Mouse (Mus musculus) heart, adult 9 months (tissue): ENCODE data around the gene Iqsec1.

Experiments
- DNase-seq, 2 experiments: peaks; one replicate each; pipeline ENCODE4 v3.0.0; 2022; ENCODE audit warnings: low spot score in 2 of 2

Iqsec1 gene

DNA sequence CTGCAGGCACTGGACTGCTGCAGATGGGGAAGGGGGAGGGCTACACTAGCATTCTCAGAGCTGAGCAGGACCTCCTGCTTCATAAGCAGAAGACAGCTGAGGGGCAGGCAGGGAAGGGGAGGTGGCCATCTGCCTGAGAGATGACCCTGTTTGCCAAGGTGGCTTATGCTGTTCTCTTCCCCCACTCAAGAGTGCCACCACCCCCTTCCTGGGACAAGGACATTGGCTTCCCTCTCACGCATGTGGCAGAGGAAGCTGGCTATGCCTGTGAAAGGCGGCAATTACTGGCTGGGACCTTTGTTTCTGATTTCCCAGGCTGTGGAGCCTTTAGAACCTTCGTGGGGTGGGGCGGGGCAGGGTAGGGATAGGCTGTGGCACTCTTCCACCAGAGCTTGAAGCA lies 204.5 kb downstream of the Iqsec1 start:
- DNase-seq, result no peak

DNA sequence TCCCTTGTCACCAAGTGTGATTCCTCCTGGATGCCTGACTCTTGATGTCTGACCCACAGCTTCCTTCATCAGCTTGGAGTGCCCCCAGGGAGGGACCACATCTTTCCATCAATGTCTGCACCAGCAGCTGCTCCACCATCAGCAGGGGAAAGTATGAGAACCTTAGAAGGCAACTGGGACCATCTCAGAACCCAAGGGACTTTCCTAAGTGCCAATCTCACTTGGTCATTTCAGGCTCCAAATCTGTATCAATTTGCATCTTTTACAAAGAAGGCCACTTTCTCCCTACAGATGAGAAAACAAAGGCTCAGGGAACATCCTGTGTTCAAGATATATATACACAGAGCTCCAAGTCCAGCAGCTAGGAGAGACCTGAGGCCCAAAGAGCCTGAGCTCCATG lies 205.3 kb downstream of the Iqsec1 start:
- no peak for DNase-seq

DNA sequence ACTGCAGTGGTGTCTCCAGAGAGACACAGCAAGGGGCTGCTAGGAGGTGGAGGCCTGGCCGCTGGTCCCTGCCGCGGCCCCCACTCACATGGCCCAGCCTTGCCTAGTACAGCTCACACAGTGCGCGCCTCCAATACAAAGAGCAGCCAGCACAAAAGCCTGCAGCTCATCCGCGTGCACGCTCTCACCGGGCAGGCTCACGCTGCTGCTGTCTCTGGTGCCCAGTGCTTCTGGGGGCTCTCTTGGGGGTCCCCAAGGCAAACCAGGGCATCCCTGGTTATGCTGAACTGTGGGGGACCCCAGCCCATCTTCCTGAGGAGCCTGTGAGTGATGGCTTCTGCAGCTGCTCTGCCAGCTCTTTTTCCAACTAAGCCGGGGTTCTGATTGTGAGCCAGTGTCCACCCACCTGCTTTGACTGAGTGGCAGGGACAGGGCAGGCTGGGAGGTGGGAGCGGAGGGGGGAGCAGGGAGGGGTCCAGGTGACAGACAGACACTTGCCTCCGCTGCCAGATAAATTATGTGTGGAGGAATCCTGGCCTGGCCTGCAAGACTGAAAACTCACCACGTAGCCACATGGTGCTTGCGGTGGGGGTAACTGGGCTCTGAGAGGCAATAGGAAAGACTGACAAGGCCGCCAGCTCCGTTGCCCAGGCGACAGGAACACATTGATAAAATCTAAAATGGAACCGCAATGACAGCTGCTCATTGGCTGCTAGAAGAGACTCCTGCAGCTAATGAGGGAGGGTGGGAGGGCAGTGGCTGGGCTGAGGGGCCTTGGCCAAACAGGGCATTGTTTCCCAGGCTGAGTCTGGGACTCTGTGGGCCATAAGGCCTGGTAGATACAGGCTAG lies 206.3 kb downstream of the Iqsec1 start:
- DNase-seq, result peak; percentile 10 to 26

DNA sequence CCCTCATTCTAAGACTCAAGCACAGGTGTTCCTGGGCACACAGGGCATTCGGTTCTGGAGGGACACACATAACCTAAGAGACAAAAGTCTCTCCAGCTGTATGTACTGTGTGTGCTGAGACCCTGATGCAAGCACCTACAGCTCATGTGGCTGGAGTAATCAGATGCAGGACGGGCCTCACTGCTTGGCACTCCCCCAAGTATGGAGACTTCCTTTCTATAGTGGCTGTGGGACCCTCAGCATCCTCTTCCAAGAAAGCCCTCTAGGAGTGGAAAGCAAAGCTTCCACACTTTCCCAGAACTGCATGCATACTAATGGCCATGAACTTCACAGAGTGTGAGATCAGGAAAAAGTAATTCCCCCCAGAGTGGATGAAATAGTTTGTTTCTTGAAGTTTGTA lies 208.0 kb downstream of the Iqsec1 start:
- DNase-seq, result no peak

DNA sequence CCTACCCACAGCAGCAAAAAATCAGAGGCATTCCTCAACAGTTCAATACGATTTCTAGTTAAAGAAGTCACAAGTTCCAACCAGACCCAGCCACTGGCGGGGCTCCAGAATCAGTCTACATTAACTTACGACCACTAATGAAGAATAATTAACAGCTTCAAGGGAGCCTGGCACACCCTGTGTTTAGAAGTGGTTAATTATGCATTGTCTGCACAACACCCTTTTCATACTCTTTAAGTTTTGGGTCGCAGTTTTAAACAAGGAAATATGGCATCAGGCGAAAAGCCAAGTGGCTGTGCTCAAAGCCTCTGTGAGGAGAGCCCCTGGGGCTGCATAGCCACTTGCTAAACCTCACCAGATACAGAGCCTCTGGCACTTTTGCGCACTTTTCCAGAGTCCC lies 209.6 kb downstream of the Iqsec1 start:
- DNase-seq, result no peak

DNA sequence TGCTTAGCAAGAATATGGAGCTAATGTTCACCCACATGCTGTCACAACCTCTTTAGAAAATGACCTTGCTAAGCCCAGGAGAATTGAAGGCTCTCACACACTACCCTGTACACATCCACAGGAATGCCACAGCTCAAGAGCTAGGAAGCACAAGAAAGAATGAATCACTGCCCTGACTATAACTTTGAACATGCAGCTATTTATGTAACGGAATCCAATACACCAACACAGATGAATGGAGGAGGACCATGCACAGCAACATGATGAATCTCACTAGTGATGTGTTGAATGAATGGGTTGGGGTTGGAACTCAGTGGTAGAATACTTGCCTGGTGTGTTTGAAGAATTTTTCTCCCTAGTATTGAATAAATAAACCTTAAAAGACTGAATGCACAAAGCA lies 211.2 kb downstream of the Iqsec1 start:
- no peak for DNase-seq

DNA sequence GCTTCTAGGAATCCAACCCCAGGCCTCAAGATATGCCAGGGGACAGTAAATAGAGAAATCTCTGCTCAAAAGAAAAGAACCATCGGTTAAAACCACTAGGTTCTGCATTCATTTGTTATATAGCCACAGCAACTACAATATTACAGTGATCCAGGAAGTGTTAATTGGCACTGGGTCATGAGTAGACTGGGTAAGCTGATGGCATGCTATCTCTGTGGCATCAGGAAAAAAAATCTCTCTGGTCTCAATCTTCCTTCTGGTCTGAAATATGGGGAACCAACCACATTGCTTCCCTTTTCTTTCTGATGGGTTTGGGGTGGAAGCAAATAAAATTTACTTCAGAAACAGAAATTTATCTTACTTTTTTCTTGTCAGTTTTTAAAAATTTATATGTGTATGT lies 212.9 kb downstream of the Iqsec1 start:
- DNase-seq, result no peak

DNA sequence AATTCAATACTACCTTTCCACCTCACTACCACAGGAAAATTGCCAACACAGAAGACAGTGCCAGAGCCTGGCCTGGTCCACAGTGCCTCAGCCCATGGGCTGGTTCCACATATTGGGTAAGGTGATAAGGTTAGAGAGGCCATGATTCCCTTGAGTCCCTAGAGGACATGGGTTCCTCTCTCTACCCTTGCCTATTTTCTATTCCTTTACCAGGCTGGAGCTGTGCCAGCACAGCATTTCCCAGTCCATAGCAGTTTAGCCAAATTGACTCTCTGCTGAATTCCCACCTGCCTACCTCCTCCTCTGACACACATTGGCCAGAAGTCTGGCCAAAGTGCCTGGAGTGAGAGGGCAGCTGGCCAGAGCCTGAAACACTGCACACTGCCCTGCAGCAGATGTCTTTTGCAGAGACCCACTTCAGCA lies 214.7 kb downstream of the Iqsec1 start:
- DNase-seq, result peak in 1 of 2 experiments; percentile 20

DNA sequence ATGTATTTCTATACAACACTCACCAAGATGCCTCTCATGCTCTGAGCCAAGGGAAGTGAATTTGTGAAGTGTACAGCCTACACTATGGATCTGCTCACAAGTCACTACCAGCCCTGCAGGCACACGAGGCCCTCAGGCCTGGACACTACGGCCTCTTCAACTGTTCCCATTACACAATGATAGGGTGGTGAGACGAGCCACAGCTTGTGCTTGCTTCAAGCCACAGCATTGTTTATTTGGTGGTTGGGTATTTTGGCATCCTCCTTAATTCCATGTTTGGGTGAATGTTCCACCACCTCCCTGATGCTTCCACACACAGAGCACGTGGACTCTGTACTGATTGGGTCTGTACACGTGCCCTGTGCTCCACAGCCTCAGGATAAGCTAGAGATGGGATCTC lies 216.4 kb downstream of the Iqsec1 start:
- no peak for DNase-seq

DNA sequence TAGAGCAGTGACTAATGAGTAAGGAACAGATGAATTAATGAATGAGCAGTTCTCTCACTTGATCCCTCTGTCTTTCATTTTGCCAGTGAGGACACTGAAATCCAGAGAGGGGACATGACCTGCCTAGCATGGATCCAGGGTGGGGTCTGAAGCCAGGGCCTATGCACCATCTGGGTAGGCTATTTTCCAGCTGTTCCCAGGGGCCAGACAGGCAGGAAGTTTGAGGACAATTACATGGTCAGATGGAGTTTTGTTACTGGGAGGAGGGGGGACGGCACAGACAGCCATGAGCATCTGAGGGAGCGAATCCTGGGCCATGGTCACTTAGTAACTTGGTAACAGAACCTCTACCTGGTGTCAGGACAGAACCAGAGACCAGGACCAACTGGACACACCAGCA lies 220.0 kb downstream of the Iqsec1 start:
- DNase-seq, result peak in 1 of 2 experiments; percentile 63

DNA sequence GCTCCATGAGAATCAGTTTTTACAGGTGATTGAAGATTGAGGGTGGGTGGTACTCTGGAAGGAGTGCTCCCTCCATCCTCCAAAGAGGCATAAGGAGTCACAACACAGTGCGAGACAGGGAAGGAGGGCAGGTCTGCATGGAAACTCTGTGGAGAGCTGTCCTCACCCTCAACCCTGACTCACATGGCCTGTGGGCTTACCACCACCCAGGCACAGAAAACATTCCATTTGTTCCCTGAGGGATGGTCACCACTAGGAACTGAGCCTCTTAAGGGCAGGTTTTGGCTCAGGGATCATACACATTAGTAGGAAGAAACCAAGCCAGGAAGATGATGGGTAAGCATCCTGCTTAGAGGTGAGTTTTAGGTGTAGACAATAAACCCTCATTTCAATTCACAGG lies 220.6 kb downstream of the Iqsec1 start:
- DNase-seq, result no peak

DNA sequence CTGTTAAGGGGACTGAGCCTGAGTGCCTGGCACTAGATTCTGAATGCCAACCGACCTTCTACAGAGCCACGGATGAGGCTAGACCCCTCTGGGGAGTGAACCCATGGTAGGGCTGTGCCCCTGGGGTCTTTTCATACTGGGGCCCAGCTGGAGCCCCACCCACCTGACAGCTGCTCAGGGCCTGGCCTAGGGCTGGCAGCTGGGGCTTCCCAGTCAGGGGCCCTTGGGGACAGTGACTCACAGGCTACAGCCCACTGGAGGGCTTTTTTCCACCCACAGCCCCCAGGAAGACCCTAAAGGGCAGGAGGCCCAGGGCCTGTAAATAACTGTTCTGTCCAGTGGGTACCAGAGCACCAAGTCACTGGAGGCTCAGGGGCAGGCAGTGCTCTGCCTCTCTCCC lies 223.7 kb downstream of the Iqsec1 start:
- DNase-seq, result peak; percentile 54 to 67

DNA sequence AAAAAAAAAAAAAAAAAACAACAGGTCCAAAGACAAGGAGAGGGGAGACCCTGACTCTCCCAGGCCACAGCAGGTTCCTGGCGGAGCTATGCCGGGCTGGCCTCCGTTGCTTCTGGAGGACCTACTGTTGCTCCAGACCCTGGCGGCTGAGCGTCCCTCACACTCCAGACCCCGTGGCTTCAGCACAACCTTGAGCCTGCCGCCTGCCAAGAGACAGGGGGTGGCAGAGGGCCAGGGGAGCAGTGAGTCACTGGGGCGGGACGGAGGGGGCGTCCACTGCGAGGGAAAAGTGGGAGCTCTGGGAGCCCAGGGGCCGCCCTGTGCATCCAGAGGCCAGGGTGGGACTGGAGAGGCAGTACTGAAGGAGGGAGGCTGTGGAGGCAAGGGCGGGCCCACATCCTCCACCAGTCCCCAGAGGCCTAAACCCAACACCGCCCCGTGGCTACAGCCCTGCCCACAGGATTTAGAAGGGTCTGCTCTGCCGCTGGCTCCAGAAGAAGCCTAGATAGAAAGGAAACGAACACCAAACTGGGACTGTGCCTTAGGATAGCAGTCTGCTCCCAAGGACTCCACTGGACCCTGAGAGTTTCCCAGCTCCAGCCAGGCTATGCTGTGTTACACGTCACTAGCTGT lies 224.4 kb downstream of the Iqsec1 start:
- DNase-seq, result peak; percentile 95 to 96

DNA sequence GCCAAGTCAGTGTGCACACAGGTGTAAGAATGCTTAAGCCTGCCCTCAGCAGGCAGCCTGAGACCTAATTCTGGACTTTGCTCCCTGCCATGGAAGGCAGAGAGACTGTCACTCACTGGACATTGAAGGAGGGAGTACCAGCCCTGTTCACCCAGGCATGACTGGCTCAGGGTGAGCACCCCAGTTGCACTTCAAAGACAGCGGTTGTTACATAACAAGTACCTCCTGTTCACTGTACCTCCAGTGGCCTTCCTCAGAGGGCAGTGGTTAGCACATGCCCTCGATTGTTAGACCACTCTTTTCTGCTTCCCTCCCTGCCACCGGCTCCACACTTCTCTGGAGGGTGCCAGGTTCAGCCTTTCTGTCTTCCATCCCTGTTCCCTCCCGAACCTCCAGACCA lies 225.2 kb downstream of the Iqsec1 start:
- DNase-seq, result no peak

DNA sequence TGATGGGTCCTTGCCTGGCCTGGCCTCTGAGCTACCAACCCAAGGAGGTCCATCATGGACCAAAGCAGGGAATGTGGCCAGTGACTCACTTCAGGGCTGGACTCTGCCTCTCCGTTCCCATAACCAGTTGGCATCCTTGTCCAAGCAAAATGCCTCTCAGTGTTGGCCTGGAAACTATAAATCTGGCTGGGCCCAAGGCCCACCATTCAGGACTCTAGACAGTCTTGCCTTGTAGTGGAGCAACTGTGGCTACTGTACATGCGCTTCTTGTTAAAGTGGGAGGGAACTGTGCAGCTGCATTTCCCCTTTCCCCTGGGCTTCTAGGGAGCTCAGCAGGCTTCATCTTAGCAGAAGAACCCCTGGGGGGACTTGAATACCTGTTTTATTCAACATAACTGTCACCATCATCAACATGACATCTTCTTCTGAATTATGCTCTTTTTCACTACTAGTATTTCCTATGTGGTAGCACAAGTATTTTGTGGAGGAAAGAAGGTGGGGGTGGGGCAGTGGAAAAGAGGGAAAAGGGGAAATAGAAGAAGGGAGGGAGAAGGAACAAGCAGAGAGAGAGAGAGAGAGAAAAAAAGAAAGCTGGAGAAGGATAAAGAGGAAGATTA lies 226.3 kb downstream of the Iqsec1 start:
- no peak for DNase-seq

DNA sequence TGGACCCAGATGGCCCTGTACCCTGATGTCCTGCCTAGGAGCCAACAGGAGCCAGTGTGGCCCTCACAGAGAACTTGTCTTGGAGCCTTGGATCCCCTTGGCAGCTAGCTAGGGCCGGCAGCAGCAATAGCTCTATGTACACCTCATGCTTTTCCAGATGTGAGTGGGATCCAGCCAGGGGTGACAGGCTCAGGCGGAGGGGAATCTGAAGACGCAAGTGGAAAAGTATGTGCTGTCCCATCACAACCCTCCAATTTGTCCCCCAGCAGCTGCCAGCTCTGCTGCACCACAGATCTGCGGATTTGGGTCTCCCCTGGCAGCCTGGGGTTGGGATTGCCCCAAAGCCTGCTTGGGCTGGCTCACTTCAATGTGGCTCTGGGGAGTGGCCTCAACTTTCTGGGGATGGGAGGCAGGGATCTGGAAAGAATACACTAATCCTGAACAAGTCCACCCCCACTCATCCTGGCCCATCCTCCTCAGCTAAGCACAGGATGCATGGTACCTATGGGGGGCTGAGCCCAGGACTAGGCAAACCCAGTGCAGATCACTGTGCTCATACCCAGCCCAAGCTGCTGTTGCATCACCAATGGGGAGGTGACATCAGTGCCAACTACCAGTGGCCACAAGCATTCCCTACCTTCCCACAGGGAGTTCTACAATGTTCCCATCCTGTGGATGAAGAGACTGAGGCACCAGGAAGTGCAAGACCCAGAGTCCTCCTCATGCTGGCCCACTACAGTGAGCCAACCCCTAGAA lies 227.0 kb downstream of the Iqsec1 start:
- DNase-seq, result peak in 1 of 2 experiments; percentile 33

DNA sequence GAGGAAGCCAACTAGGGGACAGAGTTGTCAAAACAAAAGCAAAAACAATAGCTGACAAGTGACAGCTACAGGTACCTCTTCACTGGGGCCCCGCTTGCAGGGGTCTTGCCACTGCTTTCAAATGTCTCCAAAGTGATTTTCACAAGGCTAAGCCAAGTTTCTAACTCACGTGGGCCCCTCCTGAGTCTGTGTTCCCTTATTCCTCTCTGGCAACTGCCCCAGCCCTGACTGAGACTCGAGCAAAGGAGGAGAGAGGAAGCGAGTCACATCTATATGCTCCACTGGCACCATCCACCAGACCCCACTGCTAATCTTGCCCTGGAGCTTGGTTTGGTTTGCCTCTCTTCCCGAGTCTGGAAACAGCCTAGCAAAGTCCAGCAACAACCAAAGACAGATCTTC lies 227.6 kb downstream of the Iqsec1 start:
- no peak for DNase-seq

DNA sequence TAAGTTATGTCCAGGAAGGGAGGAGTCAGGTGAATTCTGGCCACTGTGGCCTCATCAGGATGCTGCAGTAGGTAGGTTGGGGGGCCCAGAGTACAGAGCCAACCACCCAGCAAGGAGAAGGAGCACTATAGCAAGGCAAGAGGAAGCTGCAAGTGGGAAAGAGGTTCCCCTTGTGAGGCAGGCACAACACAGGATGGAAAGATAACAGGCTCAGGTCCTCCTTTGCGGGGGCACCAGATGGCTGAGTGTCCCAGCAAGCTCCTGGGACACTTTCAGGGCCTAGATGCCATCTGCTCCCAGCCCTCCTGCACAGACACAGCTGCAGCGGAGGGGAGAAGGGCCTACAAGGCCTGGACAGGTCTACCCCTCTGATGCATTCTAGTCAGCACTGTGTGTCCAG lies 228.7 kb downstream of the Iqsec1 start:
- no peak for DNase-seq

DNA sequence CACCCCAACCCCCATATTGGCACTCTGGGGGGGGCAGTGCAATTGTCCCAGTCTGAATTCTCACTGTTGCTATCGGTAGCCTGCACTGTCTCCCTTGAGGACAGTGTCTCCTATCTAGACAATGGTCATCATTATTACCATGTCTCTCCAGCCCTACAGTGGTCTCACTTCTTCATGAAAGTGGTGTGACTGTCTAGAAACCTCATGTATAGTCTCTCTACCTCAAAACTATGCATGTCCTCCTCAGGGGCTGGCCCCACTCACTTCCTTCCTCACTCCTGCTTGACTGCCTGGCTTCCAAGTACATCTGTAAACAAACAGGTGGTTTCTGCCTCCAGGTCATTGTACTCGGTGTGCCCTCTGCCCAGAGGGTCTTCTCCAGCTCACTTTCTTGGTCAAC lies 230.3 kb downstream of the Iqsec1 start:
- DNase-seq, result no peak

DNA sequence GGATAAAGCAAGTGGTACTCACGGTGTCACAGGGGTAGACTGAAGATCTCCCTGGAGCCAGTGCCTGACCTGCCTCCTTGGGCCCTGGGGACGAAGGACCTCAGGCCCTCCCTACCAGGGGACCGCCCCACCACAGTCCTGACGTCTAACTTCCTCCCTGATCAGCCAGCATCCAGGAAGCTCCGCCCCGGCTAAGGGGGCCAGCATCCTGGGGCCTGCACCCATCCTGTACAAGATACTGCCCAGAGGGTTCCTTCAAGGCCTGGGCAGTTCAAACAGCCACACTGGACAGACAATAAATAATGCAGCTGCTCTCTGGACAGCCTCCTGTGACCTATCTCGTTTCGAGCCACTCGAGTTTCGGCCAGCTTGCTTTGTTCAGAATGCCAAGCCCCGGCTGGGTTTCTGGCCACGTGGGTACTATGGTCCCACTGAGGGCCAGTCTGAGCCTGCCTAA lies 231.0 kb downstream of the Iqsec1 start:
- peak; percentile 62 to 75 for DNase-seq

DNA sequence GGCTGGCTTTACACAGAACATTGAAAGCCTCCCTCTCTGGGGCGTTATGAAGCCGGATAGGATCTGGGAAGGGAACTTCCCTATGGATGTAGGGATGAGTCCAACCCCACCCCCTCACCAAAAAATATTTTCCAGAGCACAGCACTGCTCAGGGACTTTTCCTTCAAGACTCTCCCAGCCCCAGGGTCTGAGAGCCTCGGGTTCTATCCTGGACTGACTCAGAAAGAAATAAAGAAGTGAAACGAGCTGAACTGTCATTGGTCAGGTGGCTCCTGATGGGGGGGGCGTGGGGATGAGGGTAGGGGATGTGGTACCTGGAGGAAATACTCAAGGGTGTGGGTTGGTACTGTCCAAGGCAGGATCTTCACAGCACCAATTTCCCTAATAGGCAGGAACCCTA lies 231.9 kb downstream of the Iqsec1 start:
- no peak for DNase-seq

DNA sequence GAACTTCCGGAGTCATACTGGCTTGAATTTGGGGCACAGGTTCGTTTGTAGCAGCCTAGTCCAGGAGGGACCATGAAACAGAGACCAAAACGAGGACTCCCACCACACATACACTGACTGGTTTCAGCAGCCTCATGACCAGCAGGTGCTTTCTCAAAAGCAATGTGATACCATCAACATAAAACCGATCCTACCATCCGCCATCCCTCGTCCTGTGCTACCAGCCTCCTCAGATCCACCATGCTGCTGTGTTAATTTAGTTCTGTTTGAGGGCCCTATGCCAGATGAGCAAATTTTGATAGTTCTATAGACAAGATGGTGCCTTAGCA lies 232.9 kb downstream of the Iqsec1 start:
- no peak for DNase-seq
